Mouse (Mus musculus) fibroblast of lung, adult 2 months (primary cell): ENCODE results near the gene Chst15.

Source experiments
- DNase-seq: peaks from one replicate; pipeline ENCODE4 v3.0.0-alpha.2; 2011; ENCODE audit warnings: low read depth

The Chst15 gene

DNA sequence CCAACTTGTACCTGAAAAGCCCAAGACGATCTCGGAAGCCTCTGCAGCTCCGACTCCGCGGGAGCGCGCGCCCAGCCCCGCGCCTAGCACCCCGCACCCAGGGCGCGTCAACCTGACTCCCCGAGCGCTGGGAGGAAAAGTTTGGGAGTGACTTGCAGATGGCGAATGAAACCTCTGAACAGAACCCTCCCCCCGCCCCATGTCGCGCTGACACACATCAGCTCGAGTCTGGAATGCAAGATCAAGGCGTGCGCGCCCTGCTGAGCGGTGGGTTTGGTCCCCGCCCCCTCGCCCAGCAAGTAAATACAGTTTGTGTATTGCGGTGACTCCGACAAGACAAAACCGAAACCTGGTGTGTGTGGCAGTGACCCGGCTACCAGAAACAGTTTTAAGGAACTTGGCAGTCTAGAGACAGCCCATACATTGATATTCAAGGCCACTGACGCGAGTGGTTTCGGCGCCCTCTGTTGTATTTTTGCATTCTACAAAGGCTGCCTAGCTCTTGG is at the start of gene Chst15:
Chst15 (minus strand) TSS at position 193 of the 506 bp plus-strand sequence.
- DNase-seq = no peak

DNA sequence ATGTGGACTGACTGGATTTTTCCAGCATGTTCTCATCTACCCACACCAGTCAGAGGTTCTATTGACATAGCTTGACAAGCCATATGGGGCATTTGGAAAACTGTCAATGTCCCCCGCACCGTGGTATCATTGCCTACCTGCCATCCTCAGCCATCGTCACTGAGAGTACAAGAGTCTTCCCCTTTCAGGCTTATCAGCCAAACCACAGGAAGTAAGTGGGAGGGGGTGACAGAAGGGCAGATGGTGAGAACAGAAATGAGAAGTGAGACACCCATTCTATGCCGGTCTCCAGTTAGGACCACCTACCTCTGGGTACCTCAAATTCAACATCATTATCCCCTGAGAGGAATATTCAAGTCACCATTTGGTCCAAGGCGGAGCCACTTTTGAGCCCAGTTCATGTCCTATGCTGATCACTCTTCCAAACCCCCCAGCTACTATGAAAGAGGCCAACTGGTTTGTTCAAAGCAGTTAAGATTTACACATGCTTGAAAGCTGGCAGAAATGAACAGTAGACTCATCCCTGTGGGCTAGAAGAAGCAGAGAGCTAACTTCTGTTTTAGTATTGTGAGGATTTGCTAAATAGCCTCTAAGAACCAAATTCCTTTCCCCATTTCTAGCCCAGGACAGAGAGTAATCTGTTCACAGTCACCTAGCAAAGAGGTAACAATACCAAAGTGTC is 48.8 kb upstream of the Chst15 start:
- DNase-seq = no peak

DNA sequence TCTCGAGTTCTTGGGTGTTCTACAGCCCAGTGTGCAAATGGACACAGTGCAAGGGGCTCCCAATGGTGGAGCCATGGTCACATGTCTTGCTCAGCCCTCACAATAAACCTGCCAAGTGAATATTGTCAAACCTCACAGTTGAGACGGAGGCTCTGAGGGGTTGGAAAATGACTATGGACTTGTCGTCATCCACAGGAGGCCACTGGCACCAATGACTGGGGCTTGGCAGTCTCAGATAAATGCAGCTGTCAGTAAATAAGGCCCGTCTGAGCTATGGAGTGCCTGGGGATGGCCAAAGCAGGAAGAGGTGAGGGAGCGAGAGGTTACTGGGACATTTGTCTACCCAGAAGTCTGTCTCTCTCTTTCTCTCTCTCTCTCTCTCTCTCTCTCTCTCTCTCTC is 48.1 kb upstream of the Chst15 start:
- no peak for DNase-seq

GRCm38 (mm10) chr7:132364506-132364905 is 47.5 kb upstream of the Chst15 start:
- no peak for DNase-seq

GRCm38 (mm10) chr7:132360336-132360735 is 43.3 kb upstream of the Chst15 start:
- no peak for DNase-seq

DNA sequence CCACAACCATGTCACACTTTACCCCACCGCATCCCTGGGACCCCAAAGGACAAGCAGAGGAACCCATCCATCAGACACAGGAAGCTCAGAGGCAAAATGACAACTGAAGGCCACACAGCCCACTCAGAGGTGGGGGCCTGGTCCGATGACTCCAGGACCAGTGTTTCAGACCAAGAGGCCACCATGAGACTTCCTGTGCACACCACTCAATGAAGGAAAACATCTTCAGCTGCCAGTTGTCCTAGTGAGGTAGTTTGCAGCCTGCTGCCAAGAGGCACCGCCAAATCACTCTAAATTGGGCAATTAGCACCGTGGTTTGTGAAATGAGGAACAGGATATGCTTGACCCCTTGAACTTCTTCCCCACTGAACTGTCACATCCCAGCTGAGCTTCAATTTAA is 41.7 kb upstream of the Chst15 start:
- DNase-seq = no peak

GRCm38 (mm10) chr7:132358250-132358649 is 41.2 kb upstream of the Chst15 start:
- no peak for DNase-seq

DNA sequence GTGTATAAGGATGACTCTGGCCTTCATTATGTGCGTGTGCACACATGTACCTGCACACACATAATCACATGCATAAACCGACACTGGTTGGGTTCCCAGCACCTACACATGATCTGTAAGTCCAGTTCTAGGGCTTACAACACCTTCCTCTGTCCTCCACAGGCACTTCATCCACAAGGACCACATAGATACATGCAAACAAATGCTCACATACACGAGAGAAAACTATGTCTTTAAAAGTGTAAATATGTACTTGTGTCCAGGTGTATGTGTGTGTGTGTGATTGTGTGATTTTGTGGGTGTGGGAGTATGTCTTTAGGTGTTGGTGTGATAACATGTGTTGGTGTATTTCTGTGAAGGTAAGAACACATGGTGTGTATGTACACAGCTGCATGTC is 40.8 kb upstream of the Chst15 start:
- no peak for DNase-seq

DNA sequence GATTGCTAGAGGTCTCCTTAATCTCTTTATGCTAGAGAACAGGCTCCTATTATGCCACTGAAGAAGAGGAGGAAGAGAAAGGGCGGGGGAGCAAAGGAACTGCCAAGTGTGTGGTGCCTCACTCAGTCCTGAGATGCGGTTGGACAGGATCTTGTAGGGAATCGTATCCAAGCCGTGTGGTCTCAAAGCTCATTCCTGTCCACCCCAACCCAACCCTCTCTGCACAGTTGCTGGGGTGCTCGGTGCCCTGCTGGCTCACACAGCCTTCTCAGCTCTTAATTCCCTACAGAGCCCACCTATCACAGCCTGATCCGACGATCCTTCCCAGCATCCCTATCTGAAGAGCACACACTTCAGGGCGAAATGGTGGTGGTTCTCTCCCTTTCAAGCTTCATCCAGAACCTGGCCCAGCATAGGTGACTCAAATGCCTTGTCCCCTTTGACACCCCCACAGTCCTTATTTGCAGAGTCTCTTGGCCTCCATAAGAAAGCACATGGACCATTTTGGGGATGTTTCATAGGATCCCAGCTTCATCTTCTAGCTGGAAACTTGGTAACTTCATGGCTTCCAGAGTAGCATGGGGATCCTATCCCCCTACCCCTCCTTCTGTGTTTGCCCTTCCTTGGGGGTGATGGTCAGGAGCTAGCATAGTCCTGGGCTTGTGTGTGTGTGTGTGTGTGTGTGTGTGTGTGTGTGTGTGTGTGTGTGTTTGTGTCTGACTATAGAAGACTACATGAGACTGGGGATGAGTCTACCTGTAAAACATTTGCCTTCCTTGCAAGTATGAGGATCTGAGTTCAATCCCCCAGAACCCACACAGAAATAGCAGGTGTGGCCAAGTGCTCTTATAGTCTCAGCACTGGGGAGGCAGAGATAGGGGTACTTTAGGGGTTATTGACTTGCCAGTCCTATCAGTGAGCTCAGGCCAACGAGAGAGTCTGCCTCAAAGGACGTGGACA is 40.1 kb upstream of the Chst15 start:
- no peak for DNase-seq

DNA sequence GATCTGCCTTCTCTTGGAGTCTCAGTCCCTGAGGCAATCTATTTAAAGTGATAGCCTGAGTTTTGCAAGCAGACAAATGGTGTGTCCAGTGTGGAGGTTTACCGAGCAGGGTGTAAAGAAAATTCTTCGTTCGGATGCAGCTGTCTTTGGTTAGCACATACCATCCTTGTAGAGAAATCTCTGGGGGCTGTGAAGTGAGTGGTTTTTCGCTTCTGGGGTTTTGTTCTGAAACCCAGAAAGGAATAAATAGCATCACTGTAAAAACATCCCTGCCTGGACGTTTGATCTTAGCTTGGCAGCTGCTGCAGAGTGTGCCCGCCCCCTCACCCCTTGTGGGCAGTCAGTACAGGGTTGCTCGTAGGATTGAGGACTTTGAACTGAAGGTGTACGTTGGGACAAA is 39.2 kb upstream of the Chst15 start:
- no peak for DNase-seq

- DNase-seq = no peak
Measured at GRCm38 (mm10) chr7:132355767-132356166, 38.7 kb upstream of the Chst15 start.

DNA sequence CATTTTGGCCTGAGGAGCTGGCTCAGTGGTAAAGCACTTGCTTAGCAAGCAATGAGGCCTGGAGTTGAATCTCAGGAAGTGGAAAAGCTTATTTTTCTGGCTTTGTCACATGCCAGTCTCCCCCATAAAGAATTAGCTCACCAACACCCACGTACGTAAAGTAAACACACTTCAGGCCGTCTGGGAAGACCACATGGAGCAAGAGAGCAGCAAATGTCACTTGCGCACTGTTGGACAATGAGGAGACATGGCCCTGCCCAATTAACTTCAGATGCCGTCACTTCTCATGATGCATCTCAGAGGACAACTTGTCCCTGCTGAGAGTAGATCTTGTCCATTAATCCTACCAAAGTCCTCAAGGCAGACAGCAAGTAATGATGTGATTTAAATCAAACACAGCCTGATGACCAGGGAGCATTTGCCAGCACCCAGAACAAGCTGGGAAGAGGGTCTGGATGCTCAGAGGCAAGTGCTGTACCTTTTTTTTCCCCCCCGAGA is 32.1 kb upstream of the Chst15 start:
- no peak for DNase-seq

DNA sequence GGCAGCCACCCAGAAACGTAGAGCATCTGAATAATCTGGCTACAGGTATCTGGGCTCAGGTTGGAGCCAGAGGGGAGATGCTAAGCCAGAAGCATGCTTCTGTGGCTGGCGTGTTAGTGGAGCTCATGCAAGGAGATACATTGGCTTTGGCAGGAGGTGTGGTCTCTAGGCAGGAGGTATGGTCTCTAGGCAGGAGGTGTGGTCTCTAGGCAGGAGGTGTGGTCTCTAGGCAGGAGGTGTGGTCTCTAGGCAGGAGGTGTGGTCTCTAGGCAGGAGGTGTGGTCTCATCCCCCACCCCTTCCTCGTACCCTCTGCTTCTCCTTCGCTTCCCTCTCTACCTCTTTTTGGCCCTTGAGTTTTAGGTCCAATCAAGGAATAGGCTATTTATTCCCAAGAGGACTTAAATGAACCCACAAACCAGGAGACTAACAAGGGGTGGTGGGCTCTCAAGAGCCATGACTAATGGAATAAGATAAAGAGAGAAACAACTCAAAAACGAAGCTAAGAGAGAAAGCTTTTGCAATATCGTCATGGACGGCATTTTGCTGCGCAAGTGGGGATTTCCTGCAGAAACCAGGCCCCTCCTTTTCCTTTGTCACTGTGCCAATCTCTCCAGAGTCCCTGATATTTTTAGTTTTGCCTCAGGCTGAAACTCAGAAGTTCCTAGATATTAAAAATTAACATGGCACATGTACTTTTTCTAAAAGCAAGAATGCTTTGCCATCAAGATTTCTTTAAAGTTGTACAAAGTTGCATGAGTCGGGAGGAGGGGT is 30.4 kb upstream of the Chst15 start:
- no peak for DNase-seq

DNA sequence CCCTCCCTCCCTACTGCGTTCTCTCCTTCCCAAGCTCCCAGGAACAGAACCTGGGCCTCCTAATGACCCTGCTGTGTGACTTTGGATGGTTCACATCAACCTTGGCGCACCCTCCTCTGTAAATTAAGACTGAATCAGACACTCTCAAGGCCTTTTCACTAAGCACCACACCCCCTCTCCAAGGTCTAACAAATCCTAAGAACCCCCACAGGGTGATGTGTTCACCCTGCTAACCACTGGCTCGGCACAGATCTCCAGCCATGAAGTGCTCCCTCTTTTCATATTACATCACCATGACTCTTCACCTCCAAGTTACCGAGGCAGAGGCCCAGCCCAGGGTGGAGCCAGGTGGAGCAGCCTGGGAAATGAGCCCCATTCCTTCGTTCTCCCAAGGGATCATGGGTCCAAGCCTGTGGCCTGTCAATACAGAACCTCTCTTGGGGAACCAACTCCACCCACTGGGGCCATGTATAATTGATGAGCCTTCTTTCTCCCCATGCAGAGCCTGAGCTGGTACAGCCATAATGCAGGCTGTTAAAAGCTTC is 28.6 kb upstream of the Chst15 start:
- no peak for DNase-seq

- DNase-seq = no peak
Measured at GRCm38 (mm10) chr7:132344606-132345005, 27.6 kb upstream of the Chst15 start.

DNA sequence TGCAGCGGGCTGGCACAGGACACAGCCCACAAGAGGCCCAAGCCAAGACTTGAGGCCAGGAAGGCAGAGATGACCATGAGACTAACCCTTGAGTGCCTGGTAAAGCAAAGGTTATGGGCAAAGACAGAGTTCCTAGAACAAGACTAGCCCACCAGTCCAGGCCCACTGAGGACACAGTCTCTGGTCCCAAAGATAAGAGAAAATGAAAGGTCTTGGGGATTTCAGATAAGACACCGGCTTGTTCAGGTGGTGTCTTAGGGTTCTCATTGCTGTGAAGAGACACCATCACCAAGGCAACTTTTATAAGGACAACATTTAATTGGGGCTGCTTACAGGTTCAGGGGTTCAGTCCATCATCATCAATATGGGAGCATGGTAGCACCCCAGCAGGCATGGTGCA is 26.9 kb upstream of the Chst15 start:
- DNase-seq = no peak

GRCm38 (mm10) chr7:132343146-132343545 is 26.1 kb upstream of the Chst15 start:
- DNase-seq = no peak

DNA sequence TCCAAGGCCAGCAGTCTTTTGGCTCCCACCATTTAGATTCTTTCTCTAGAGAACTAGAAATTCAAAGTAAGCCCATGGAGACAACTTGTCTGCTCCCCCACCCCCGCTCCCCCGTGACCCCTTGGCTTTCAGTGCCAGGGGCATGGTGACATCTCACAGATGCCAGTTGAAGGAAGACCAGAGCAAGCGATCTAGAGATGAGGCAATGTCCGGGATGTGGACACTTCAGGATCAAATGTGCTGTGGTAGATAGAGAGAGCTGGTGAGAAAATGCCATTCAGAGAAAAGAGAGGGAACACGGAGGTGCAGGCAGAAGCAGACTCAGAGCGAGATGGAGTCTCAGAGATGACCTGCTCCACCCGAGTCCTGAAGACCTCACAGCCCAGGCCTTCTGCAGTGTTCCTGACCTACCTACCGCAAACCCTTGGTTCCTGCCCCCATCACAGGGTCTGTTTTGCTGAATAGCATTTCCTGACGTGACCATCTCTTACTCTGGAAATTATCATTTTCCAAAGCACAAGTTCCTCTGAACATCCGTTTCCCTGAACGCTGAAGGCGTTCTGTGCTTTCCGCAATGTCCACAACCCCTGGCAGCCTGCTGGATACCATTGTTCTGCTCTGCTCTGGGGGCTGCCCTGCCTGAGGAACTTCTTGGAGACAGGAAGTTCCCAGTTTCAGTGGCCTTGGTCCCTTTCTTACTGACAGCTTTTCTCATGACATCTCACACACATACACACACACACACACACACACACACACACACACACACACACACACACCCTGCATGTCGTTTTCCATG is 22.2 kb upstream of the Chst15 start:
- DNase-seq = no peak

- DNase-seq = no peak
Measured at GRCm38 (mm10) chr7:132338350-132338749, 21.3 kb upstream of the Chst15 start.

- no peak for DNase-seq
Measured at GRCm38 (mm10) chr7:132337268-132337917, 20.4 kb upstream of the Chst15 start.
